Mouse (Mus musculus) megakaryocyte, adult 5-6 weeks (primary cell): ENCODE data around the gene Ccdc15. TPM values are rescaled to one million over a fixed set of nuclear protein-coding genes. Genes with fewer than 3 reads are reported as not detected.

Experiments used
- ATAC-seq: 2 replicates; pipeline ENCODE4 v1.8.0; 2016; ENCODE audit warnings: mild to moderate bottlenecking, inconsistent platforms; ENCODE audit not compliant: poor library complexity, severe bottlenecking
- total RNA-seq, 2 experiments: library from RNA; stranded (forward) in 1 of 2; stranded (reverse) in 1 of 2; fragments of 153-499, 151-499 nt in 1 of 2; fragments of 221-1000, 200-1000 nt in 1 of 2; gene quantifications; 2 replicates each; pipeline versions ENCODE4 v1.2.3 to v1.2.4; 2015 to 2017

Gene Ccdc15
- total RNA-seq, 2 experiments from 2014 or later: 6.0 to 6.7 TPM

DNA sequence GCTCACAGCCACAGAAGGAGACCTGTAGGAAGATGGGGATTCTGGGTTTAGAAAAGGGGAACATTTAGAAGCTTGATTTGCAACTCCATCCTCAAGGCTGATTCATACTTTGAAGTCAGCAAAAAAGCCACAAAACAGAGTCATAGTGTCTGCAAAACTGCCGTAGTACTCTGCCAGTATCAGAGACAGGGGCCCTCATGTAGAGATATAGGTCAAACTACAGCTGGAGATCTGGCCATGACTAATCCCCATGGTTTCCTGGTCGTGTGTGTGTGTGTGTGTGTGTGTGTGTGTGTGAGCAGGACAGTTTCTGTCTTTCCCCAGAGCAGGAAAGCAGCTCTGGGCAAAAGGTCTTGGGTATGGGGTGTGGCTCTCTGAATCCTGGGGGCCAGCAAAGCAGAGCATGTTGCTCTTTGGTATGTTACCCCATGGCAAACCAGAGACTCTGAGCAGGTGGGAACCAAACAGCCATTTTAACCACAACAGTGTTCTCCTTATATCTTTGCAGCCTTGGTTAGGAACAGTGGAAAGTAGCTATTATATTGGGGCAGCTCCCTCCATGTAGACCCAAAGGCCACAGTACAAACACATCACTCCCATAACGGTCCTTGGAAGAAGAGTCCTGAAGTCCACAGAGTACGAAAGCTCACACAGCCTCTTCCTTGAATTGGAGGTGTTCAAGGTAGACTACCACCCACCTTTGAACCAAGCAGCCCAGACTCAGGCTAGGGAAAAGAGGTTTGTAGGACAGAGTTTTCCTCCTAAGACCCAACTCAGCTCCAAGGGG is 112.1 kb downstream of the Ccdc15 start:
- peak; percentile 25; the same call in 1 of the 2 replicates for ATAC-seq

DNA sequence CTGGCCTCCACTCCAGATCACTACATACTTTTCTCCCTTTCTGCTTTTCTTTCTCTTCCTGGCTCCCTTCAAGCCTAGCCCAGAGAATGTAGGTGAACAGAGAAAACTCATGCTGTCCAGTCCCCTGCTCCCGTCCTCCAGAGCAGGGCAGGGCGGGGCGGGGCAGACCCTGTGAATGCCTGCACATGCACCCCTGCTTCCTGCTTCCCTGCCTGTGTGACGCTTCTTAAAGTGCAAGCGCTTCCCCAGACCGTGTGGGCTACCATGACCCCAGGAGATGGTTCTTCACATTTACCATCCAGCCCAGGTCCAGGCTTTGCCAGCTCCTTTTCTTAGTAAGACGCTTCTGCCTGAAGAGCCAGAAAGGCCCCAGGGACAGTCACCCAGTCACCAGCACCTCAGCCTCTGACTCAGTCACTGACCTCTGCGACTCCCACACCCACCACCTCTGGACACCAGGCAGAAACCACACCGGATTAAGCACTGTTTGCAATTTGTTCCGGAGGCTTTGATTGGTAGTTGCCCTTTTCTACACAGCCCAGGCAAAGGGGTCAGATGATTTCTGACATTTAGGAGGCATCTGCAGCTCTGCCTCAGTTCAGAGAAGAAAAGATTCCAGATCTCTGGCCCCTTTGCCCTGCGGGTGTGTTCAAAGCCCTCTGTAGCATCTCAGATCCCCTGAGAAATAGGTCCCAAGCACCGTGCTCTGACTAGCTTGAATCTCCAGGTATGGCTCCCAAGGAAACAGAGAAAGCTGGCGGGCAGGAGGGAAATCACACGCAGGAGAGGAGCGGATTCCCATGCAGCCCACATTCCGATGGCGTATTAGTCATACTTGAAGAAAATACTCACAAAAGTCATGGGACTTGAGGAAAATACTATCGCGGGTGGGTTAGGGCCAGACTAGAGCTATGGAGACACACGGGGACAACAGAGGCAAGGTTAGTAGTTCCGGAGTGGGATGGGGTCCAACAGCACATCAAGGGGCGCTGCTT is 115.7 kb downstream of the Ccdc15 start:
- ATAC-seq: no peak

DNA sequence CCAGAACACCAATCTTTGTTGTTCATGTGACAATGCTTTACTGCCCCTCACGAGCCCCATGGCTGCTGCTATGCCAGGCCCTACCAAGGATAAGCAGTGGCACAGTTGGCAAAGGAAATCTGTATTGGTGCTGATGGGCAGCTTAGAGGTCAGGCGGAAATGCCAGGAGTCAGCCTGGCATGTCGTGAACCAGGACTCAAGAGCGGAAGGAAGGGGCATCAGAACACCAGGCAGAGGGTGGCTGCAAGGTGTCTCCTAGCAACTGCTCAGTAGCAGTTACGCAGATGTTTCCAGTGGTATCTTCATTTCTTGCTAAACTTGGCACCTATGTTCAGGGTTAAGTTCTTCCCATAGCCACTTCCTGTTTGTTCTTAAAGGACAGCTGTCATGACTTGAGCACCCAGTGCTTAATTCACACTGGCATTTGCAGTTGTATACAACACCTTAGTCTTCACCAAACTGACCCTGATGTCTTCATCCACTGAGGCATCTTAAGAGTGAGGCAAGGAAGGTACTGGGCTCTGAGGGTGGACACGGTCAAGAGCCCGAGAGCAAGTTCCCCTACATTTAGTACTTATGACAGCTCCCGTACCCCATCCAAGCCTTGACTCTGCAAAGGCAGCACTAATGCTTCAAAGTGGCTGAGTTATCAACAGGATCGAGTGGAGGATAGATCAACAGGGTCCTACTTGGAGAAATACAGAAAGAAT is 117.6 kb downstream of the Ccdc15 start:
- peak; percentile 68 for ATAC-seq

DNA sequence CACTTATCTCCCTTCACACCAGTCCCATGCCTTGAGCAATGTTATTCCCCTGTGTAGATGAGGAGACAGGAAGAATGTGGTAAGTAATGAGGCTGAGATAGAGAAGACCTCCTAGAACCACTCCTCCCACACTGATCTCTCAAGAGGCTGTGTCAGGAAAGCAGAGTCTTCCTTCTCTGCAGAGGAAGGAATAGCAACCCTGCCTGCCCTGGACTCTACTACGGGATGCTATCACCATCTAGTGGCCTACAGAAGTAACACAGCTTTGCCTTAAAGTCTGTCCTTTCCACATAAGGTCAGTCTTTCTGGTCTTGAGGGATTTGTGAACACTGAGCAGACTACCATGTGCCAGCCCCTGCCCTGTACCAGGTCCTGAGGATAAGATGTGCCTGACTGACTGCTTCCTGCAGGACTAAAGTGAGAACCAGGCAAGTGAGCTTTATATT is 118.3 kb downstream of the Ccdc15 start:
- peak; percentile 87 for ATAC-seq

Other genes starting within 250 kb of the Ccdc15 start
- 0.16 and 0.64 TPM in 2 replicates for gene Pknox2, start 201.0 kb downstream of the Ccdc15 start, total RNA-seq (2015)
- 0.04 and 0.41 TPM in 2 replicates for gene Pknox2, start 201.0 kb downstream of the Ccdc15 start, total RNA-seq (2017)
- gene Tmem218, start 140.2 kb downstream of the Ccdc15 start, total RNA-seq (2015): 2.5 and 2.8 TPM in 2 replicates
- gene Tmem218, start 140.2 kb downstream of the Ccdc15 start, total RNA-seq (2017): 0.98 and 1.3 TPM in 2 replicates
- gene Slc37a2, start 92.7 kb downstream of the Ccdc15 start, total RNA-seq (2015): 2.0 and 2.1 TPM in 2 replicates
- 3.1 and 3.8 TPM in 2 replicates for gene Slc37a2, start 92.7 kb downstream of the Ccdc15 start, total RNA-seq (2017)
- not detected in 2 replicates for gene Hepacam, start 18.9 kb upstream of the Ccdc15 start, total RNA-seq (2015)
- gene Hepacam, start 18.9 kb upstream of the Ccdc15 start, total RNA-seq (2017): not detected in 2 replicates
- gene Robo4, start 53.5 kb upstream of the Ccdc15 start, total RNA-seq (2015): not detected in 2 replicates
- gene Robo4, start 53.5 kb upstream of the Ccdc15 start, total RNA-seq (2017): not detected in 2 replicates
- not detected in 2 replicates for gene Robo3, start 84.8 kb upstream of the Ccdc15 start, total RNA-seq (2015)
- gene Robo3, start 84.8 kb upstream of the Ccdc15 start, total RNA-seq (2017): 0.20 TPM in 1 of 2 replicates, not detected in the other
- 15.1 and 18.4 TPM in 2 replicates for gene Msantd2, start 140.9 kb upstream of the Ccdc15 start, total RNA-seq (2015)
- gene Msantd2, start 140.9 kb upstream of the Ccdc15 start, total RNA-seq (2017): 24.4 and 26.4 TPM in 2 replicates
- gene Esam, start 179.6 kb upstream of the Ccdc15 start, total RNA-seq (2015): 0.27 and 0.36 TPM in 2 replicates
- gene Esam, start 179.6 kb upstream of the Ccdc15 start, total RNA-seq (2017): not detected in 2 replicates
- gene Vsig2, start 190.8 kb upstream of the Ccdc15 start, total RNA-seq (2015): not detected in 2 replicates
- gene Vsig2, start 190.8 kb upstream of the Ccdc15 start, total RNA-seq (2017): not detected in 2 replicates
- gene Nrgn, start 204.5 kb upstream of the Ccdc15 start, total RNA-seq (2015): 0.25 and 1.4 TPM in 2 replicates
- gene Nrgn, start 204.5 kb upstream of the Ccdc15 start, total RNA-seq (2017): not detected in 2 replicates
- gene Siae, start 207.3 kb upstream of the Ccdc15 start, total RNA-seq (2015): 10.2 and 10.9 TPM in 2 replicates
- 9.1 and 9.8 TPM in 2 replicates for gene Siae, start 207.3 kb upstream of the Ccdc15 start, total RNA-seq (2017)